Mouse (Mus musculus): ENCODE data around the gene Igsf23. TPM values are rescaled to one million over a fixed set of nuclear protein-coding genes. Genes with fewer than 3 reads are reported as not detected.
A peak's percentile ranks its signal among the peaks of the same experiment; 100 is the strongest.
"Not testable (repeated sequence)": the region's sequence is repeated elsewhere in the genome, so short reads cannot be mapped to it uniquely, and the experiment has no call there.

Igsf23 gene
- polyA plus RNA-seq, 1 experiment from 2014 or later: 0.13 TPM

GRCm38 (mm10) chr7:19932877-19933809 lies 17.4 kb downstream of the Igsf23 start:
- Histone ChIP-seq H3K4me1 (replicated peaks) (peaks cover 7% of the 10 kb centered on the region; the same call in 1 of the 2 replicates), H3K27ac (no peak overlapping the region), H3K36me3 (no peaks in the 10 kb centered on the region), H3K9me3 (no peaks in the 10 kb centered on the region), H3K4me3 (peak overlapping the region; percentile 27), H3K9ac (no peak overlapping the region), H3K27me3 (peaks cover 10% of the 10 kb centered on the region; the same call in 1 of the 2 replicates), H3K4me2 (peak overlapping the region; percentile 40)
- ATAC-seq (ENCODE audit: low FRiP score): peak; percentile 82
- 26% methylated on average over 21 of the region's 21 CpGs for WGBS

DNA sequence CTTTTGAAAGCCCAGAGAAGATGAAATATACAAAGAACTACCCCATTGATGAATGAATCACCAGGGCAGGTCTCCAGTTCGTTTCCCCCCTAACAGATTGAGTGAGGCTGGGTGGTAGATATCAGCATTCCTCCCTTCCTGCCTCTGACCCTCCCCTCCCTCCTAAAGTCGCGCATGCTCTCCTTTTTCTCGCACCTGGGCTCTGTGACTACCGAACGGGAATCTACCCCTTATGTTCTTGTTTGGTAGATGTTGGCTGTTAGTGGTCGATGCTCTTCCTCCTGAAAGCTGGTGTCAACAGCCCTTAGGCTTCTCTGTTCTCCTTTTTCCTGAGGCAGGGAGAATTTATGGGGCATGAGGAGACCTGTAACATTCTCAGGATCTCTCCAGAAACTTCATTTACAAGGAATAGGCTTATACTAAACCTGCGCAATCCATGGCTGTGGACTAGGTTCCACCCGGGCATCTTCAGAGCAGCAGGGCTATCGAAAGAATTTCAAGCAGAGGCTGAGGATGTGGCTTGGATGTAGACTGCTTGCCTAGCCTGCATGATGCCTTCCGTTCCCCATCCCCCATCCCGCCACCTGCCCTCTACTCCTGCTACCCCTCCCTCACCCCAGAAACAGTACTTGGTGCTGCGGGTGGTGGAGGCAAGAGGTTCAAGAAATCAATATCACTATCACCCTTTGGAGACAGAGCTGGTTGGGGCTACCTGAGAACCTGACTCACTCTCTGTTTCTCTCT lies 18.3 kb downstream of the Igsf23 start:
- 29% methylated on average over 13 of the region's 13 CpGs for WGBS
- no peak overlapping the region for H3K4me3 ChIP-seq
- peaks cover 10% of the 10 kb centered on the region; the same call in 1 of the 2 replicates for H3K27me3 ChIP-seq
- no peaks in the 10 kb centered on the region for H3K36me3 ChIP-seq
- no peak overlapping the region for H3K9ac ChIP-seq
- no peak for ATAC-seq (ENCODE audit: low FRiP score)
- no peak overlapping the region for H3K27ac ChIP-seq
- H3K9me3 ChIP-seq: no peaks in the 10 kb centered on the region
- H3K4me2 ChIP-seq: peak overlapping the region; percentile 40; the same call in 1 of the 2 replicates
- H3K4me1 ChIP-seq (replicated peaks): peaks cover 7% of the 10 kb centered on the region; the same call in 1 of the 2 replicates

- H3K4me1 ChIP-seq (replicated peaks); ATAC-seq (ENCODE audit: low FRiP score); H3K9ac ChIP-seq; H3K4me2 ChIP-seq; H3K36me3 ChIP-seq; H3K9me3 ChIP-seq; H3K4me3 ChIP-seq; H3K27ac ChIP-seq: not testable (repeated sequence)
- 85% methylated on average over 6 of the region's 6 CpGs for WGBS
- H3K27me3 ChIP-seq: peaks cover 10% of the 10 kb centered on the region; the same call in 1 of the 2 replicates
These were observed 20.1 kb downstream of the Igsf23 start for GRCm38 (mm10) chr7:19930481-19930880.

DNA sequence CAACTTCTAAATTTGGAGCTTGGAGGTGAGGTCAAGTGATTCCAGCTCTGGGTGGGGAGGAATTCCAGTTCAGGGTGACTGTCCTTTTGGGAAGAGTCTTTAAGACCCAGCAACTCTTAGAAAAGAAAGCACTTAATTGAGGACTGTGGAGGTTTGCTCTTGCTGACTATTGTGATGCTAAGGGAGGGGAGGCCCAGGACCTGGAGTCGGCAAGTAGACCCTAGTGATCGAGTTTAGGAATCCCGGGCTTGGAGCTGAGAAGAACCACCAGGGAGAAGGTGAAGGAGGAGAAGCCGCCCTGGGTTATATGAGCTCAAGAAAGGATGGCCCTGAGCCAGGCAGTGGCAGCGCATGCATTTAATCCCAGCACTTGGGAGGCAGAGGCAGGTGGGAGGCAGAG lies 22.1 kb downstream of the Igsf23 start:
- Histone ChIP-seq H3K36me3 (no peaks in the 10 kb centered on the region), H3K9ac (no peak overlapping the region), H3K9me3 (no peaks in the 10 kb centered on the region), H3K4me1 (replicated peaks) (peaks cover 9% of the 10 kb centered on the region; the same call in 1 of the 2 replicates), H3K4me2 (no peak overlapping the region), H3K27ac (no peak overlapping the region), H3K4me3 (no peak overlapping the region), H3K27me3 (peaks cover 12% of the 10 kb centered on the region; the same call in 1 of the 2 replicates)
- ATAC-seq (ENCODE audit: low FRiP score): no peak
- 46% methylated on average over 5 of the region's 5 CpGs for WGBS

GRCm38 (mm10) chr7:19926849-19927480 lies 23.6 kb downstream of the Igsf23 start:
- no peak overlapping the region for H3K9ac ChIP-seq
- no peak for ATAC-seq (ENCODE audit: low FRiP score)
- H3K9me3 ChIP-seq: no peaks in the 10 kb centered on the region
- 91% methylated on average over 2 of the region's 2 CpGs for WGBS
- peaks cover 12% of the 10 kb centered on the region; the same call in 1 of the 2 replicates for H3K27me3 ChIP-seq
- no peaks in the 10 kb centered on the region for H3K36me3 ChIP-seq
- no peak overlapping the region for H3K4me3 ChIP-seq
- 0 out of 2 replicates have a peak, but pooled peaks cover 2% of the 10 kb centered on the region for H3K4me1 ChIP-seq (replicated peaks)
- H3K4me2 ChIP-seq: no peak overlapping the region
- no peak overlapping the region for H3K27ac ChIP-seq

GRCm38 (mm10) chr7:19925376-19925775 lies 25.2 kb downstream of the Igsf23 start:
- ATAC-seq (ENCODE audit: low FRiP score): no peak
- Histone ChIP-seq H3K4me3 (no peak overlapping the region), H3K9ac (no peak overlapping the region), H3K36me3 (no peaks in the 10 kb centered on the region), H3K27me3 (0 out of 2 replicates have a peak, but pooled peaks cover 8% of the 10 kb centered on the region), H3K4me1 (replicated peaks) (0 out of 2 replicates have a peak, but pooled peaks cover 8% of the 10 kb centered on the region), H3K27ac (no peak overlapping the region), H3K9me3 (no peaks in the 10 kb centered on the region), H3K4me2 (no peak overlapping the region)
- WGBS: 83% methylated on average over 1 of the region's 1 CpGs

GRCm38 (mm10) chr7:19923797-19924196 lies 26.8 kb downstream of the Igsf23 start:
- H3K4me1 ChIP-seq (replicated peaks): peaks cover 15% of the 10 kb centered on the region
- 15% methylated on average over 13 of the region's 15 CpGs for WGBS
- H3K9me3 ChIP-seq: no peaks in the 10 kb centered on the region
- ATAC-seq (ENCODE audit: low FRiP score): no peak
- no peak overlapping the region for H3K9ac ChIP-seq
- H3K4me3 ChIP-seq: no peak overlapping the region
- no peak overlapping the region for H3K27ac ChIP-seq
- no peak overlapping the region for H3K4me2 ChIP-seq
- H3K27me3 ChIP-seq: 0 out of 2 replicates have a peak, but pooled peaks cover 8% of the 10 kb centered on the region
- H3K36me3 ChIP-seq: no peaks in the 10 kb centered on the region

GRCm38 (mm10) chr7:19923354-19923753 lies 27.2 kb downstream of the Igsf23 start:
- Histone ChIP-seq H3K4me2 (no peak overlapping the region), H3K27me3 (0 out of 2 replicates have a peak, but pooled peaks cover 8% of the 10 kb centered on the region), H3K4me1 (replicated peaks) (peaks cover 15% of the 10 kb centered on the region), H3K27ac (no peak overlapping the region), H3K36me3 (0 out of 2 replicates have a peak, but pooled peaks cover 2% of the 10 kb centered on the region), H3K9ac (no peak overlapping the region), H3K4me3 (no peak overlapping the region), H3K9me3 (no peaks in the 10 kb centered on the region)
- 53% methylated on average over 2 of the region's 2 CpGs for WGBS
- no peak for ATAC-seq (ENCODE audit: low FRiP score)

GRCm38 (mm10) chr7:19920506-19921261 lies 29.9 kb downstream of the Igsf23 start, which contains the start of gene Pvr:
Pvr (minus strand) TSS chr7:19921160.
- Histone ChIP-seq H3K9ac (peak within 1 kb of the TSS; percentile 84), H3K4me1 (replicated peaks) (peaks cover 15% of the 10 kb centered on the region), H3K36me3 (peaks cover 17% of the 10 kb centered on the region), H3K27me3 (0 out of 2 replicates have a peak, but pooled peaks cover 8% of the 10 kb centered on the region), H3K27ac (peak within 1 kb of the TSS; percentile 91), H3K9me3 (no peaks in the 10 kb centered on the region), H3K4me3 (peak within 1 kb of the TSS; percentile 69), H3K4me2 (peak within 1 kb of the TSS; percentile 63)
- peak; percentile 90 for ATAC-seq (ENCODE audit: low FRiP score)
- under 1% methylated on average over 60 of the region's 60 CpGs for WGBS

DNA sequence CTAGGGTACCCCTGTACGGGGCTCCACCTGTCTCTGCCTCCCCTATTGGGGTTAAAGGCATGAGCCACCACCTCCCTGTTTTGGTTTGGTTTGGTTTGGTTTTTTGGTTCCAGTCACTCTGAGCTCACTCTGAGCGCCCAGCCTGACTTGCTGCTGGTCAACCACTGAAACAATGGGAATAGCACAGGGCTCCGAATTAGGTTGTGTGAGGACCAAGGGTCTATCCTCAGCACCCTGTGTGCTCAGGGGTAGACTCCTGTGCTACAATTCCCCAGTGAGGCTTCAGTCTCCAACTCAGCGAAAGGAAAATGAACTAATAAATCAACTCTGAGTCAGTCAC lies 30.4 kb downstream of the Igsf23 start:
- 28% methylated on average over 4 of the region's 4 CpGs for WGBS
- Histone ChIP-seq H3K4me2 (peak overlapping the region; percentile 63), H3K27me3 (0 out of 2 replicates have a peak, but pooled peaks cover 8% of the 10 kb centered on the region), H3K27ac (peak overlapping the region; percentile 91; the same call in 1 of the 2 replicates), H3K4me3 (peak overlapping the region; percentile 69), H3K9ac (peak overlapping the region; percentile 84), H3K36me3 (peaks cover 17% of the 10 kb centered on the region), H3K4me1 (replicated peaks) (peaks cover 15% of the 10 kb centered on the region), H3K9me3 (no peaks in the 10 kb centered on the region)
- peak; percentile 52 for ATAC-seq (ENCODE audit: low FRiP score)

DNA sequence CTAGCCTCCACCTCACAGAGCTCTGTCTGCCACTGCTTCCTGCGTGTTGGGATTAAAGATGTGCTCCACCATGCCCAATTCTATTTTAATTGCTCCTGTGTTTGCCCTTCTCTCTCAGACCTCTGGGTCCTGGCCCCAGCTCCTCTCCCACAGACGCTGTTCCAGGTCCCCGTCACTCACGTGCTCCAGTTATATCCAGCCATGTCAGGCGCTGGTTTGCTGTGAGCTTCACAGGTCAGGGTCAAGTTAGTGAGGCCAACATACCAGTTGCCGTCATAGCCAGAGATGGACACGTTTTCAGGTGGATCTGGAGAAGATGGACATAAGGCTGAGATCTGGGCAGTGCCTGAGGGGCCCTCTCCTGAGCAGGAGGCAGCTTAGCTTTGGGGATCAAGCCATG lies 36.0 kb downstream of the Igsf23 start:
- 95% methylated on average over 7 of the region's 7 CpGs for WGBS

More for the DNA sequence above, 36.0 kb downstream of the Igsf23 start:
- H3K27ac ChIP-seq: no peak overlapping the region
- no peak for ATAC-seq (ENCODE audit: low FRiP score)
- no peak overlapping the region for H3K4me3 ChIP-seq
- no peak overlapping the region for H3K4me2 ChIP-seq
- no peaks in the 10 kb centered on the region for H3K27me3 ChIP-seq
- H3K9me3 ChIP-seq: no peaks in the 10 kb centered on the region
- peaks cover 27% of the 10 kb centered on the region for H3K36me3 ChIP-seq
- H3K4me1 ChIP-seq (replicated peaks): no peaks in the 10 kb centered on the region
- H3K9ac ChIP-seq: no peak overlapping the region
